Mouse (Mus musculus) lung, adult 2 months (tissue): ENCODE measurements at regions not wholly inside any gene's neighbourhood (a gene's known extent, or its start where the extent isn't known, plus 50 kb on each side); places are given as distances from the start of the nearest gene placed in this dataset.

Source experiments
- CTCF ChIP-seq: fragments of 200-500 bp; IDR thresholded peaks from 2 replicates; pipeline ENCODE4 v1.5.1; 2011; ENCODE audit warnings: mild to moderate bottlenecking, low read length, control low read depth; ENCODE audit not compliant: insufficient read depth
- POLR2A ChIP-seq: fragments of 200-500 bp; IDR thresholded peaks from 2 replicates; pipeline ENCODE4 v1.6.1; 2011; ENCODE audit warnings: low read depth, mild to moderate bottlenecking, control low read depth, low read length, borderline replicate concordance; ENCODE audit errors: extremely low read depth

DNA sequence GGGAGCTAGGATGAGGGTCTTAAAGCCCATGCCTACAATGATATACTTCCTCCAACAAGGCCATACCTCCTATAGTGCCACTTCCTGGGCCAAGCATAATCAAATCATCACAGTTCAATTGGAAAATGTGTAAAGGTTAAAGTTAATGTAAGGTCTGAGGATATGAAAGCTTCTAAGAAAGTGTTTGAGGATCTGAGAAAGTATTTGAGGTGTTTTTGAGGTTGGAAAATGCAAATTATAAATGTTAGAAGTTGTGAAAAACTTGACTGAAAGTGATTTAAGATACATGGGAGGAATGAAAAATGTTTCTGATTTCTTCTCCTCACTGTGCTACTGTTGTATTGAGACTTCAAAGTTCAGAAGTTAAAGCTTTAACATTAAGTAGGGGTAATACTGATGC lies 185.5 kb upstream of the 4930452B06Rik start:
- no peak for TF ChIP-seq POLR2A
- TF ChIP-seq CTCF = no peak
